Mouse (Mus musculus) midbrain, embryonic 12.5 days (tissue): ENCODE measurements at regions not wholly inside any gene's neighbourhood (a gene's known extent, or its start where the extent isn't known, plus 50 kb on each side); places are given as distances from the start of the nearest gene placed in this dataset.

ENCODE experiments used
- ATAC-seq: fragments of 200-750 bp; cut with Nextera tagmentation; 2 replicates; pipeline ENCODE4 v1.8.0; 2017; ENCODE audit warnings: low read depth, moderate TSS enrichment, moderate library complexity; ENCODE audit not compliant: low FRiP score
- H3K27ac ChIP-seq: fragments of 300-500 bp; sonication (generic); replicated peaks from 2 replicates; pipeline ENCODE4 v1.5.1; 2016; ENCODE audit warnings: mild to moderate bottlenecking
- H3K27me3 ChIP-seq: fragments of 300-500 bp; sonication (generic); 2 replicates; pipeline ENCODE4 v1.6.1; 2016; ENCODE audit warnings: mild to moderate bottlenecking
- H3K36me3 ChIP-seq: fragments of 300-500 bp; sonication (generic); 2 replicates; pipeline ENCODE4 v1.6.1; 2016
- H3K4me1 ChIP-seq: fragments of 300-500 bp; sonication (generic); 2 replicates; pipeline ENCODE4 v1.6.1; 2016
- H3K4me2 ChIP-seq: fragments of 300-500 bp; sonication (generic); replicated peaks from 2 replicates; pipeline ENCODE4 v1.6.1; 2016; ENCODE audit warnings: mild to moderate bottlenecking, moderate library complexity
- H3K4me3 ChIP-seq: fragments of 300-500 bp; sonication (generic); 2 replicates; pipeline ENCODE4 v1.5.1; 2016; ENCODE audit warnings: mild to moderate bottlenecking
- H3K9ac ChIP-seq: fragments of 300-500 bp; sonication (generic); replicated peaks from 2 replicates; pipeline ENCODE4 v1.6.1; 2016; ENCODE audit warnings: mild to moderate bottlenecking, moderate library complexity
- H3K9me3 ChIP-seq: fragments of 300-500 bp; sonication (generic); 2 replicates; pipeline ENCODE4 v1.6.1; 2016; ENCODE audit warnings: mild to moderate bottlenecking
- WGBS: fragments of 180-500 bp; shearing (Covaris S2); methylation state at CpG from one replicate; pipeline ENCODE4 v1.1.7; 2016; 5-methylcytosine and 5-hydroxymethylcytosine counted together

DNA sequence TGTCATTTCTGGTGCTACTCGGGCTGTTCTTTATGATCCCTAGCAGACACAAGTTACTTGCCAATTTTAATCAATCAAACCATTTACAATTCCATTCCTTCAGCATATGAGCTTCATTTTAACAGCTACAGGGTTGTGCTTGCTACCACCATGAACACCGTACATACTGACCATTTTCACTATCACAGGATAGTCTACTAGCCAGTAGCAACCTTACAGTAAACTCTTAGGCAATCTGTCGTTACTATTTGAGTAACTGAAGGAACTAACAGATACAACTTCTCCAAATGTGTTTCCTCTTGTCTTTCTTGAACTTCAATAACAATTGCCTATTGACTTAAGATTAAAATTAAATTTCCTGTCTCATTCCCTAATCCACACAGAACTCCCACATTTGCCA, 67.9 kb upstream of the Nckap5 start:
- Histone ChIP-seq H3K9me3 (no peaks in the 10 kb centered on the region), H3K4me2 (no peak overlapping the region), H3K9ac (no peak overlapping the region), H3K36me3 (no peaks in the 10 kb centered on the region), H3K4me1 (0 out of 2 replicates have a peak, but pooled peaks cover 2% of the 10 kb centered on the region), H3K4me3 (no peak overlapping the region), H3K27ac (no peak overlapping the region), H3K27me3 (no peaks in the 10 kb centered on the region)
- no peak for ATAC-seq
- WGBS: 85% methylated on average over 3 of the region's 3 CpGs

DNA sequence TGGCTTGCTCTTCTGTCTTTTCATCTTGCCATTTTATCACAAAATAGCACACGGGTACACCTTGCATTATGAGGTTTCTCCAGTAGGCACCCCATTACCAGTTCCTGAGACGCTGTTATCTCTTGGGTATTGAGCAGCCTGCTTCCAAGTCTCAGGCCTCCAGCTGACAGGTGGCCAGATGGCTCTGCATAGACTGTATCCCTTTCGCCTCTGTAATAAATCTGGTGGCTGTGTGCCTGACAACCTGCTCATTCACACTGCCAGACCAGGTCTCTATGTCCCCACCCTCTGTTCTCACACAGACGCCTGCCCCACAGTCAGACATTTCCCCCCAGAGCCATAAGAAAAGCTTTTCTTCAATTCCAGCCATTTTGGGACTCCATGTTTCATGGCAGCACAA, 66.3 kb upstream of the Nckap5 start:
- H3K27ac ChIP-seq: no peak overlapping the region
- WGBS: 88% methylated on average over 4 of the region's 4 CpGs

GRCm38 (mm10) chr1:126880801-126881200, 50.2 kb upstream of the Nckap5 start:
- 88% methylated on average over 3 of the region's 3 CpGs for WGBS
- H3K36me3 ChIP-seq: no peaks in the 10 kb centered on the region

More for the DNA sequence above, 66.3 kb upstream of the Nckap5 start:
- no peaks in the 10 kb centered on the region for H3K9me3 ChIP-seq
- ATAC-seq: no peak
- H3K36me3 ChIP-seq: no peaks in the 10 kb centered on the region
- no peak overlapping the region for H3K9ac ChIP-seq
- H3K27me3 ChIP-seq: no peaks in the 10 kb centered on the region
- H3K4me2 ChIP-seq: no peak overlapping the region
- H3K4me1 ChIP-seq: 0 out of 2 replicates have a peak, but pooled peaks cover 2% of the 10 kb centered on the region
- no peak overlapping the region for H3K4me3 ChIP-seq

More at GRCm38 (mm10) chr1:126880801-126881200, 50.2 kb upstream of the Nckap5 start:
- Histone ChIP-seq H3K27me3 (no peaks in the 10 kb centered on the region), H3K4me2 (no peak overlapping the region), H3K27ac (no peak overlapping the region), H3K4me1 (no peaks in the 10 kb centered on the region), H3K9me3 (no peaks in the 10 kb centered on the region), H3K9ac (no peak overlapping the region), H3K4me3 (no peak overlapping the region)
- ATAC-seq: no peak
